Mouse (Mus musculus) limb, embryonic 11.5 days (tissue): ENCODE results near the gene Pard3. TPM values are rescaled to one million over a fixed set of nuclear protein-coding genes. Genes with fewer than 3 reads are reported as not detected.
A peak's percentile ranks its signal among the peaks of the same experiment; 100 is the strongest.

ENCODE experiments used
- ATAC-seq: fragments of 200-750 bp; cut with Nextera tagmentation; 2 replicates; pipeline ENCODE4 v1.8.0; 2017; ENCODE audit warnings: low read depth; ENCODE audit not compliant: insufficient number of reproducible peaks, low FRiP score, low TSS enrichment
- DNase-seq: peaks from one replicate; pipeline ENCODE4 v3.0.0-alpha.2; 2015; ENCODE audit warnings: low spot score
- H3K27ac ChIP-seq: fragments of 300-500 bp; sonication (generic); replicated peaks from 2 replicates; pipeline ENCODE4 v1.5.1; 2014; ENCODE audit warnings: low read depth, mild to moderate bottlenecking, low read length
- H3K27me3 ChIP-seq: fragments of 300-500 bp; sonication (generic); 2 replicates; pipeline ENCODE4 v1.6.1; 2014; ENCODE audit warnings: mild to moderate bottlenecking, low read length, mixed read lengths; ENCODE audit not compliant: control insufficient read depth, insufficient read depth
- H3K36me3 ChIP-seq: fragments of 300-500 bp; sonication (generic); 2 replicates; pipeline ENCODE4 v1.6.1; 2014; ENCODE audit warnings: mild to moderate bottlenecking, low read length, moderate library complexity, mixed read lengths; ENCODE audit not compliant: control insufficient read depth, insufficient read depth
- H3K4me1 ChIP-seq: fragments of 300-500 bp; sonication (generic); 2 replicates; pipeline ENCODE4 v1.6.1; 2014; ENCODE audit warnings: low read length, mixed read lengths; ENCODE audit not compliant: control insufficient read depth, insufficient read depth
- H3K4me2 ChIP-seq: fragments of 300-500 bp; sonication (generic); 2 replicates; pipeline ENCODE4 v1.6.1; 2014; ENCODE audit warnings: low read depth, mild to moderate bottlenecking, moderate library complexity; ENCODE audit not compliant: severe bottlenecking
- H3K4me3 ChIP-seq: fragments of 300-500 bp; sonication (generic); 2 replicates; pipeline ENCODE4 v1.5.1; 2014; ENCODE audit warnings: low read depth, low read length
- H3K9ac ChIP-seq: fragments of 300-500 bp; sonication (generic); 2 replicates; pipeline ENCODE4 v1.6.1; 2014; ENCODE audit warnings: mild to moderate bottlenecking, low read length
- H3K9me3 ChIP-seq: fragments of 300-500 bp; sonication (generic); 2 replicates; pipeline ENCODE4 v1.6.1; 2016; ENCODE audit warnings: low read length; ENCODE audit not compliant: control insufficient read depth
- WGBS: fragments of 180-500 bp; shearing (Covaris S2); extraction: QIAGEN DNeasy Blood & Tissue Kit; methylation state at CpG from one replicate; pipeline ENCODE4 v1.1.7; 2014; 5-methylcytosine and 5-hydroxymethylcytosine counted together
- polyA plus RNA-seq: library from polyadenylated mRNA; unstranded; fragments of >200 nt; fragmentation: Nextera tagmentation; extraction: Ambion mirVana; gene quantifications from 2 replicates; pipeline ENCODE4 v1.2.1, GENCODE M21; 2014

Pard3 gene
- polyA plus RNA-seq, 1 experiment from 2014 or later = 38.8 TPM

DNA sequence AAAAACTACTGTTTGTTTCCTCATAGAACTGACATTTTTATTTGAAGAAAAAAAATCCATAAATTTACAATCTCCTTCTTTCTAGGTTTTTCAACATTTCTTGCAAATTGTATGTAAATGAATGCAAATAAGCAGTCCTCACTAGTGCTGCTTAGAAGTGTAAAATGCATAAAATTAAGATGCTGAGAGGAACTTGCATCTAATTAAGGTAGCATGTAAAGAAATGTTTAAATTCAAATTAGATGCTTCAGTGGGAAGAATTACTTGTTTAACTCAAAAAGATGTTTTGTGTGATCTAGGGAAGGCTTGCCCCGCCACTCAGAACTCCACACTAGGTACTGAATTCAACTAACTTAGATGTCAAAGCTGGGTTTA is 472.1 kb downstream of the Pard3 start:
- H3K9me3 ChIP-seq = no peaks in the 10 kb centered on the region
- WGBS = 97% methylated on average over 1 of the region's 1 CpGs

DNA sequence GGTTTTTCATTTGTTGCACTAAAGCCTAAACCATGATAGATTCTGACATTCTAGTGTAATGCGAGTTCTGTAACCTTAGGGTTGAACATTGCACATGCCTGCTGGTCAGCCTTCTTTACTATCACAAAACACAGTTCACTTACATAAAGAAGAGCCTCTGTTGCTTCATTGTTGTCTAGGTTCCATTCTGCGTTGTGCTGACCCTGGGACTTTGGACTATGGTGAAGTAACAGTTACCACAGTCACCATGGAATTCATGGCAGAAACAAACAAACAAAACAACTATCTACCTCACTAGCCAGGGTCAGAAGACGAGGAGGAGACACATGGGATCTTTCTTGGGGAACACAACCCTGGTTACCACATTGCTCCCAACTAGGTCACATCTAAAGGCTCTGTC is 476.1 kb downstream of the Pard3 start:
- Histone ChIP-seq H3K9me3 (no peaks in the 10 kb centered on the region), H3K4me2 (no peak overlapping the region), H3K27ac (no peak overlapping the region), H3K9ac (no peak overlapping the region), H3K4me3 (no peak overlapping the region), H3K36me3 (no peaks in the 10 kb centered on the region), H3K27me3 (no peaks in the 10 kb centered on the region), H3K4me1 (no peaks in the 10 kb centered on the region)
- ATAC-seq (no peak), DNase-seq (no peak)
- 89% methylated on average over 3 of the region's 3 CpGs for WGBS

More for the DNA sequence above, 472.1 kb downstream of the Pard3 start:
- Histone ChIP-seq H3K27me3 (no peaks in the 10 kb centered on the region), H3K36me3 (no peaks in the 10 kb centered on the region), H3K4me3 (no peak overlapping the region), H3K4me1 (no peaks in the 10 kb centered on the region), H3K27ac (no peak overlapping the region), H3K4me2 (no peak overlapping the region), H3K9ac (no peak overlapping the region)
- no peak for DNase-seq
- ATAC-seq = no peak

DNA sequence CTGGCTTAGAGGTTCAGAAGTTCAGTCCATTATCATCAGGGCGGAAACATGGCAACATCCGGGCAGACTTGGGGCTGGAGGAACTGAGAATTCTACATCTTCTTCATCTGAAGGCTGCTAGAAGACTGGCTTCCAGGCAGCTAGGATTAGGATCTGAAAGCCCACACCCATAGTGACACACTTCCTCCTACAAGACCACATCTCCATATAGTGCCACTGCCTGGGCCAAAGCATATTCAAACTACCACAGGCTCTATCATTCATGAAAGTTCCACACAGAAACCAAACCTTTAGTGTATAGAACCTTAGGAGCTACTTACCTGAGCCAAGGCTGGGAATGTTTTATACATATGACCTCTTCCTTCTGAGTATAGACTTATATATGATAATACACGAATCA is 476.6 kb downstream of the Pard3 start:
- Histone ChIP-seq H3K27ac (no peak overlapping the region), H3K4me2 (no peak overlapping the region), H3K9ac (no peak overlapping the region), H3K4me3 (no peak overlapping the region), H3K27me3 (no peaks in the 10 kb centered on the region), H3K9me3 (no peaks in the 10 kb centered on the region), H3K4me1 (no peaks in the 10 kb centered on the region), H3K36me3 (no peaks in the 10 kb centered on the region)
- WGBS = 96% methylated on average over 3 of the region's 3 CpGs
- ATAC-seq (no peak), DNase-seq (no peak)

DNA sequence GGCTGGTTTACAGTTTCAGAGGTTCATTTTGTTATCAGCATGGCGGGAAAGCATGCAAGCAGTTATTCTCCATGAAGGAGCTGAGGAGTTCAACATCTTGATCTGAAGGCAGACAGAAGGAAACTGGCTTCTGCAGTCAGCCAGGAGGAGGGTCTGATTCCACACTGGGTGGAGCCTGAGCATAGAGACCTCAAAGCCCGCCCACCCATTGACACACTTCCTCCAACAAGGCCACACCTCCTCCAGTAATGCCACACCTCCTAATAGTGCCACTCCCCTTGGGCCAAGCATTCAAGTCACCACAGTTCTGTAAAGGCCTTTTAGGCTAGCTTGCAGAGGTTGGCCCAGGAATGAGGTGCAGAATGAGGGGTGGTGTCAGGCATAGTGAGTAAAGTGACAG is 478.5 kb downstream of the Pard3 start:
- H3K36me3 ChIP-seq = no peaks in the 10 kb centered on the region
- no peak overlapping the region for H3K9ac ChIP-seq
- H3K27ac ChIP-seq = no peak overlapping the region
- H3K9me3 ChIP-seq = no peaks in the 10 kb centered on the region
- no peaks in the 10 kb centered on the region for H3K4me1 ChIP-seq
- 95% methylated on average over 2 of the region's 2 CpGs for WGBS
- DNase-seq (no peak), ATAC-seq (no peak)
- H3K4me2 ChIP-seq = no peak overlapping the region
- no peaks in the 10 kb centered on the region for H3K27me3 ChIP-seq
- no peak overlapping the region for H3K4me3 ChIP-seq

DNA sequence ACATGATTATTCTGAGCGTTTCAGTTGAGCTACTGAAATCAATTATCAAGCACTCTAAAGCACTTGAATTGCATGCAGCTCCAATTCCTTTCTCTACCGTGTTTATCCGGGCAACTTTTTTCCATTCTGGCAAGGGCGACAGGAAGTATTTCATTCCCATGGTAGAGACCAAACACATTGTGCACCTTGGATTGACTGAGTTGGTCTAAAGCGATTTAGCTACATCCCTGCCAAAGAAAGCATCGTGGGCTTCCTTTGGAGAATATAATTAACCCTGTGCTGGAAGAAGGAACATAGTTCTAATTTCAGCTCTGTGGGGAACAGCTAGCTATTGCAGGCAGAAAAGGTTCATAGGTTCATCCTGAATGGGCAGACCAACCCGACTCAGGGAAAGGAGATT is 480.0 kb downstream of the Pard3 start:
- 82% methylated on average over 7 of the region's 7 CpGs for WGBS
- Histone ChIP-seq H3K36me3 (no peaks in the 10 kb centered on the region), H3K9ac (no peak overlapping the region), H3K4me1 (no peaks in the 10 kb centered on the region), H3K4me3 (no peak overlapping the region), H3K27me3 (no peaks in the 10 kb centered on the region), H3K9me3 (no peaks in the 10 kb centered on the region), H3K4me2 (no peak overlapping the region), H3K27ac (no peak overlapping the region)
- DNase-seq (no peak), ATAC-seq (no peak)

DNA sequence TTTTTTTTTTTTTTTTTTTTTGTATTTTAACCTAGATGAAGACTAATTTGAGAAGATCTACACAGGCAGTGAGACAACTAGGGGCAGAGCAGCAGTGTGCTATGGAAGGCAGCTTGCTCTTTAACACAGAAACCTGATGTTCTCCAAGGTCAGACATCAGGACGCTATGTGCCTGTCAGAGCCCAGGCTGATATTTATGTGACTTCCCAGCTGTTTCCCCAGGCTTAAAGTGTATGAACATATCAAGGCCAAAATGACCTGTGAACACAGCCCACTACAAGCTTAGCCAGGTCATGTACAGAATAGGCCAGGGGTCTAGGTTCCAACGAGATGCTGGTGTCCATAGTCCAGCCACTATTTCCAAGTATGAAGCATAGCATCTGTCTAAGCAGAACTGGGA is 482.5 kb downstream of the Pard3 start:
- DNase-seq = no peak
- 81% methylated on average over 2 of the region's 2 CpGs for WGBS

DNA sequence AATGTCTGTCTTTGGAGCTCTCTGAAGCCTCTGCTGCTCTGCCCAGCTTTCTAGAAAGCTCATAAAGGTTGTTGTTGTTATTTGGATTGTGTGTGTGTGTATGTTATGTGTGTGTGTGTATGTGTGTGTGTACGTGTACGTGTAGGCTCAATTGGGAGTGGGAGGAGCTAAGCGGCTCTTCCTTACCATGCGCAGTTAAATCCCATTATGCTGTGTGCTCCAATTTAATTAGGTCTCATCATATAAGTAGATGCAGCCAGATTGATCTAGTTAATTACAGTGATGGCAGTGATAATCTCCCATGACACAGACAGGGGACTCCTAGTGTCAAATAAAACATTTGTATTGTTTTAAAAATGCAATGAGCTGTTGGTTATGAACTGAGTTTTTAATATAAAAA is 487.2 kb downstream of the Pard3 start:
- H3K4me2 ChIP-seq = no peak overlapping the region
- no peaks in the 10 kb centered on the region for H3K27me3 ChIP-seq
- H3K27ac ChIP-seq = no peak overlapping the region
- DNase-seq (no peak), ATAC-seq (no peak)
- H3K4me3 ChIP-seq = no peak overlapping the region
- WGBS = 85% methylated on average over 4 of the region's 4 CpGs
- H3K9ac ChIP-seq = no peak overlapping the region
- peaks cover 18% of the 10 kb centered on the region for H3K4me1 ChIP-seq
- H3K36me3 ChIP-seq = no peaks in the 10 kb centered on the region
- no peaks in the 10 kb centered on the region for H3K9me3 ChIP-seq

More for the DNA sequence above, 482.5 kb downstream of the Pard3 start:
- H3K27me3 ChIP-seq = no peaks in the 10 kb centered on the region
- H3K9ac ChIP-seq = no peak overlapping the region
- no peaks in the 10 kb centered on the region for H3K4me1 ChIP-seq
- no peak overlapping the region for H3K27ac ChIP-seq
- no peaks in the 10 kb centered on the region for H3K36me3 ChIP-seq
- no peak for ATAC-seq
- no peak overlapping the region for H3K4me2 ChIP-seq
- H3K9me3 ChIP-seq = no peaks in the 10 kb centered on the region
- H3K4me3 ChIP-seq = no peak overlapping the region

DNA sequence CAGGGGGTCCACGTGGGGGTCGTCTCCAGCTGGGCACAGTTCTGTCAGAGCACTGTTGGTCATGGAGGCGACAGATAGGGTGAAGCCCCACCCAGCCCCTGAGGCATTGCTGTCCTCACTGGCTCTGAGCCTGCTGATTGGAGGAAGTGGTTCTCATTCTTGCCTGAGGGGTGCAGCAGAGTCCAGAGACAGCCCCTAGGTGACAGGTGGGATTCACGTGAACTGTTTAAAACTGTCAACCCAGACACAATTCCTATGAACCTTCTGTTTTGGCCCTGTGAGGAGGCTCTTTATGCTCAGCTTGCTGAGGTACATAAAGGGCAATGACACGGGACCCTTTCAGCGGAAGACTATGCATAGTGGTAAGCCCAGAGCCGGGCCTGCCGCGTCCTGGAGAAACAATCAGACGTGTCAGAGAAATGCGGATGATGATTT is 488.5 kb downstream of the Pard3 start:
- H3K27me3 ChIP-seq = no peaks in the 10 kb centered on the region
- H3K4me2 ChIP-seq = no peak overlapping the region; the same call in 1 of the 2 replicates
- 39% methylated on average over 11 of the region's 11 CpGs for WGBS
- peak; percentile 49; the same call in 1 of the 2 replicates for ATAC-seq
- H3K9ac ChIP-seq = no peak overlapping the region
- peaks cover 18% of the 10 kb centered on the region for H3K4me1 ChIP-seq
- H3K9me3 ChIP-seq = no peaks in the 10 kb centered on the region
- no peaks in the 10 kb centered on the region for H3K36me3 ChIP-seq
- no peak overlapping the region for H3K4me3 ChIP-seq
- DNase-seq = peak; percentile 50
- H3K27ac ChIP-seq = no peak overlapping the region

DNA sequence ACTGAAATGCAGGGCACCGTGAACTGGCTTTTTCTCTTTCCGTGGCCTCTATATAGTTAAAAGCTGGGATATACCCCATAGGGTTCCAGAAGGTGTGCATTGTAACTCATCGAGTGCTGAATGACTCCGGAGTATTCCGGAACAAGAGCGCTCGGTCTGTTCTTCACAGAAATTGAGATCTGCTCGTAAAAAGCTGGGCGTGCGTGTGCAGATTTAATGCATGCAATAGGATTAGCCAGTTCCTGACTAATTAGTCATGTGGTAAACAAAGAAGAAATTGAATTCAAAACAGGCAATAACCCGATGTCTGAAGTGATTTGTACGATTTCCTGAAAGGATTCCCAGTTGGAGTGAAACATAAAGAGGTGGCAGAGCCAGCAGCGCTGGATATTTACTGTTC is 489.1 kb downstream of the Pard3 start:
- Histone ChIP-seq H3K9me3 (no peaks in the 10 kb centered on the region), H3K36me3 (no peaks in the 10 kb centered on the region), H3K27ac (no peak overlapping the region), H3K4me3 (no peak overlapping the region), H3K4me2 (no peak overlapping the region), H3K9ac (no peak overlapping the region), H3K27me3 (no peaks in the 10 kb centered on the region), H3K4me1 (peaks cover 18% of the 10 kb centered on the region)
- DNase-seq (no peak), ATAC-seq (no peak; the same call in 1 of the 2 replicates)
- 23% methylated on average over 13 of the region's 13 CpGs for WGBS
